29 mouse cellular contexts compared by ENCODE assay signal in genomic region chr15:100448572-100448971, GRCm38 (mm10). TPM values are rescaled to one million over a fixed set of nuclear protein-coding genes. Genes with fewer than 3 reads are reported as not detected.
DNase-seq lines count a peak whose midpoint lies in the region; ATAC-seq and TF ChIP-seq lines count a peak whose summit lies in the region.
"Had no signal": no experiment of that assay in that cellular context is flagged by ENCODE, and none has a peak within 500 bp of the region (broad histone marks: within the 10 kb centered on the region; RNA-seq: fewer than 3 reads in every experiment).

No protein-coding gene starts in this region.

- WGBS in hindbrain, postnatal 0 days: 79% methylated on average over 4 of the region's 4 CpGs
- 76% methylated on average over 4 of the region's 4 CpGs for WGBS in hindbrain, embryonic 10.5 days
- WGBS in lung, embryonic 14.5 days: 61% methylated on average over 4 of the region's 4 CpGs

- H3K27ac ChIP-seq in hindbrain, postnatal 0 days: no peak overlapping the region
- no peak overlapping the region for H3K27ac ChIP-seq in hindbrain, embryonic 10.5 days
- H3K27ac ChIP-seq in lung, embryonic 14.5 days (ENCODE audit: low read depth): no peak overlapping the region
- H3K27ac ChIP-seq: forebrain, embryonic 10.5 days; heart, embryonic 13.5 days; hindbrain, embryonic 12.5 days; limb, embryonic 15.5 days; stomach, embryonic 15.5 days had no signal

- no peaks in the 10 kb centered on the region for H3K9me3 ChIP-seq in hindbrain, postnatal 0 days (ENCODE audit: low read length)
- H3K9me3 ChIP-seq in hindbrain, embryonic 10.5 days: no peaks in the 10 kb centered on the region
- H3K9me3 ChIP-seq in lung, embryonic 14.5 days (ENCODE audit: low read depth, low read length): no peaks in the 10 kb centered on the region
- H3K9me3 ChIP-seq: forebrain, embryonic 10.5 days; heart, embryonic 13.5 days; hindbrain, embryonic 12.5 days; limb, embryonic 15.5 days; stomach, embryonic 15.5 days had no signal

- no peaks in the 10 kb centered on the region for H3K27me3 ChIP-seq in hindbrain, postnatal 0 days (ENCODE audit: insufficient read depth, low read length)
- no peaks in the 10 kb centered on the region for H3K27me3 ChIP-seq in hindbrain, embryonic 10.5 days (ENCODE audit: insufficient read depth, poor library complexity, severe bottlenecking)
- no peaks in the 10 kb centered on the region for H3K27me3 ChIP-seq in lung, embryonic 14.5 days (ENCODE audit: insufficient read depth, low read length)
- H3K27me3 ChIP-seq: heart, embryonic 13.5 days; hindbrain, embryonic 12.5 days; limb, embryonic 15.5 days; stomach, embryonic 15.5 days had no signal

- 0 out of 2 replicates have a peak, but pooled peaks cover 3% of the 10 kb centered on the region for H3K4me1 ChIP-seq in hindbrain, postnatal 0 days (ENCODE audit: insufficient read depth, low read length)
- peaks cover 8% of the 10 kb centered on the region for H3K4me1 ChIP-seq in hindbrain, embryonic 10.5 days (replicated peaks)
- H3K4me1 ChIP-seq in lung, embryonic 14.5 days (ENCODE audit: insufficient read depth): no peaks in the 10 kb centered on the region

- ATAC-seq in hindbrain, postnatal 0 days: no peak
- no peak for ATAC-seq in lung, embryonic 14.5 days (ENCODE audit: insufficient read depth)
- ATAC-seq: forebrain, postnatal 0 days; midbrain, embryonic 16.5 days had no signal

- H3K4me2 ChIP-seq in hindbrain, postnatal 0 days (ENCODE audit: low read depth, low read length): no peak overlapping the region
- no peak overlapping the region for H3K4me2 ChIP-seq in lung, embryonic 14.5 days
- H3K4me2 ChIP-seq: heart, embryonic 13.5 days; hindbrain, embryonic 12.5 days; limb, embryonic 15.5 days; stomach, embryonic 15.5 days had no signal

- H3K9ac ChIP-seq in hindbrain, postnatal 0 days (replicated peaks; ENCODE audit: low read length): no peak overlapping the region
- no peak overlapping the region for H3K9ac ChIP-seq in lung, embryonic 14.5 days
- H3K9ac ChIP-seq: forebrain, postnatal 0 days; heart, embryonic 13.5 days; hindbrain, embryonic 12.5 days; limb, embryonic 15.5 days; stomach, embryonic 15.5 days had no signal

- 0 out of 2 replicates have a peak, but pooled peaks have one; percentile 2 for TF ChIP-seq CTCF in hindbrain, postnatal 0 days (IDR thresholded peaks at IDR 0.05; ENCODE audit: low read depth)
- TF ChIP-seq CTCF in lung, embryonic 14.5 days (IDR thresholded peaks at IDR 0.05; ENCODE audit: low read depth): 0 out of 2 replicates have a peak, but pooled peaks have one; percentile 13

- H3K4me3 ChIP-seq in hindbrain, postnatal 0 days (ENCODE audit: low read length): no peak overlapping the region
- no peak overlapping the region for H3K4me3 ChIP-seq in hindbrain, embryonic 10.5 days
- no peak overlapping the region for H3K4me3 ChIP-seq in lung, embryonic 14.5 days (ENCODE audit: low read depth, low read length)
- H3K4me3 ChIP-seq: forebrain, embryonic 10.5 days; heart, embryonic 13.5 days; hindbrain, embryonic 12.5 days; limb, embryonic 15.5 days; stomach, embryonic 15.5 days had no signal

- DNase-seq in hindbrain, postnatal 0 days (ENCODE audit: low spot score): no peak
- DNase-seq in hindbrain, embryonic 10.5 days (ENCODE audit: low spot score): no peak
- DNase-seq in lung, embryonic 14.5 days: no peak
- DNase-seq in lung, adult 18-20 months: no peak
- DNase-seq in R1 (ENCODE audit: low read depth, low spot score): peak; percentile 70
- no peak for DNase-seq in right cerebral cortex, postnatal 10 days (ENCODE audit: low spot score in 2 of 2)
- DNase-seq in adrenal gland, adult (ENCODE audit: inconsistent age in 2 of 2, low spot score in 1 of 2): no peak
- DNase-seq: adrenal gland, postnatal 36 days; cerebellum, adult 11-12 months; cerebellum, postnatal 10 days; forebrain, postnatal 0 days; gastrocnemius, postnatal 14 days; heart, adult 18-20 months; heart, postnatal 14 days; layer of hippocampus, adult 9-11 months; left cerebral cortex, postnatal 4 days; lung, adult 2 months; lung, postnatal 4 days; right cerebral cortex, postnatal 4 days; thymus, adult 18-20 months; thymus, postnatal 36 days had no signal

- H3K36me3 ChIP-seq in hindbrain, postnatal 0 days (ENCODE audit: insufficient read depth, low read length): no peaks in the 10 kb centered on the region
- no peaks in the 10 kb centered on the region for H3K36me3 ChIP-seq in hindbrain, embryonic 10.5 days
- H3K36me3 ChIP-seq in lung, embryonic 14.5 days (ENCODE audit: insufficient read depth): no peaks in the 10 kb centered on the region
- H3K36me3 ChIP-seq: forebrain, embryonic 10.5 days; heart, embryonic 13.5 days; hindbrain, embryonic 12.5 days; limb, embryonic 15.5 days; stomach, embryonic 15.5 days had no signal

RNA-seq across cellular contexts. Expression of gene Letmd1, which starts 20.3 kb away (rescaled TPM):
- 79.5 and 88.6 TPM in 2 replicates for total RNA-seq in hindbrain, postnatal 0 days (2014; rRNA removed)
- polyA plus RNA-seq in hindbrain, postnatal 0 days (2015; fragmentation: Nextera tagmentation; extraction: Ambion mirVana): 44.7 and 45.6 TPM in 2 replicates
- polyA plus RNA-seq in hindbrain, embryonic 10.5 days (2016; fragmentation: Nextera tagmentation; extraction: Ambion mirVana): 38.0 and 41.2 TPM in 2 replicates
- polyA plus RNA-seq in lung, embryonic 14.5 days (2014; fragmentation: Nextera tagmentation; extraction: Ambion mirVana): 20.6 and 22.9 TPM in 2 replicates

RNA-seq across cellular contexts. Expression of gene Slc11a2, which starts 23.7 kb away (rescaled TPM):
- 25.1 and 40.1 TPM in 2 replicates for total RNA-seq in hindbrain, postnatal 0 days (2014; rRNA removed)
- polyA plus RNA-seq in hindbrain, postnatal 0 days (2015; fragmentation: Nextera tagmentation; extraction: Ambion mirVana): 14.5 and 18.5 TPM in 2 replicates
- 25.1 and 26.2 TPM in 2 replicates for polyA plus RNA-seq in hindbrain, embryonic 10.5 days (2016; fragmentation: Nextera tagmentation; extraction: Ambion mirVana)
- 17.8 and 21.6 TPM in 2 replicates for polyA plus RNA-seq in lung, embryonic 14.5 days (2014; fragmentation: Nextera tagmentation; extraction: Ambion mirVana)

RNA-seq across cellular contexts. Expression of gene Gm5475, which starts 26.6 kb away (rescaled TPM):
- total RNA-seq in hindbrain, postnatal 0 days (2014; rRNA removed): not detected in 2 replicates
- polyA plus RNA-seq in hindbrain, postnatal 0 days (2015; fragmentation: Nextera tagmentation; extraction: Ambion mirVana): 0.10 and 0.19 TPM in 2 replicates
- polyA plus RNA-seq in hindbrain, embryonic 10.5 days (2016; fragmentation: Nextera tagmentation; extraction: Ambion mirVana): not detected in 2 replicates
- not detected in 2 replicates for polyA plus RNA-seq in lung, embryonic 14.5 days (2014; fragmentation: Nextera tagmentation; extraction: Ambion mirVana)
- total RNA-seq: adrenal gland, postnatal 36 days; forebrain, postnatal 0 days; gastrocnemius, postnatal 14 days; heart, adult 18-20 months; heart, postnatal 14 days; left cerebral cortex, postnatal 4 days had no signal
- polyA plus RNA-seq: hindbrain, embryonic 12.5 days; intestine, embryonic 14.5 days; lung, adult 2 months; neural tube, embryonic 14.5 days had no signal

RNA-seq across cellular contexts. Expression of gene Csrnp2, which starts 46.7 kb away (rescaled TPM):
- total RNA-seq in hindbrain, postnatal 0 days (2014; rRNA removed): 50.2 and 53.9 TPM in 2 replicates
- polyA plus RNA-seq in hindbrain, postnatal 0 days (2015; fragmentation: Nextera tagmentation; extraction: Ambion mirVana): 27.3 and 29.9 TPM in 2 replicates
- polyA plus RNA-seq in hindbrain, embryonic 10.5 days (2016; fragmentation: Nextera tagmentation; extraction: Ambion mirVana): 20.9 and 26.2 TPM in 2 replicates
- polyA plus RNA-seq in lung, embryonic 14.5 days (2014; fragmentation: Nextera tagmentation; extraction: Ambion mirVana): 15.7 and 18.0 TPM in 2 replicates
